Mouse (Mus musculus): ENCODE data around the gene Ush1g.

GRCm38 (mm10) chr11:115308781-115309180, 13.1 kb downstream of the Ush1g start:
- TF ChIP-seq CTCF (IDR thresholded peaks at IDR 0.05; ENCODE audit: low read depth) (no peak), EP300 (IDR thresholded peaks at IDR 0.05; ENCODE audit: low read depth) (no peak)

Measured in liver, postnatal 0 days (tissue).